Mouse (Mus musculus) spleen, adult 2 months (tissue): Measurements from ENCODE around the gene Tacc2.

Source experiments
- CTCF ChIP-seq: fragments of 200-500 bp; IDR thresholded peaks from 2 replicates; pipeline ENCODE4 v1.5.1; 2011; ENCODE audit warnings: mild to moderate bottlenecking, inconsistent platforms; ENCODE audit not compliant: insufficient read depth, insufficient read length, insufficient replicate concordance; ENCODE audit errors: extremely low read depth
- POLR2A ChIP-seq: fragments of 200-500 bp; IDR thresholded peaks from 2 replicates; pipeline ENCODE4 v1.6.1; 2011; ENCODE audit warnings: low read depth, low read length, inconsistent platforms

- TF ChIP-seq POLR2A (no peak), CTCF (no peak)
These were observed 31.3 kb upstream of the Tacc2 start for GRCm38 (mm10) chr7:130545893-130546292.
